Mouse (Mus musculus) limb, embryonic 10.5 days (tissue): Measurements from ENCODE around the gene Trex1. TPM values are rescaled to one million over a fixed set of nuclear protein-coding genes. Genes with fewer than 3 reads are reported as not detected.

ENCODE experiments used
- DNase-seq: peaks from one replicate; pipeline ENCODE4 v3.0.0-alpha.2; 2017; ENCODE audit warnings: low spot score
- H3K27ac ChIP-seq: fragments of 300-500 bp; sonication (generic); 2 replicates; pipeline ENCODE4 v1.5.1; 2016; ENCODE audit warnings: mild to moderate bottlenecking
- H3K27me3 ChIP-seq: fragments of 300-500 bp; sonication (generic); 2 replicates; pipeline ENCODE4 v1.6.1; 2016; ENCODE audit warnings: low read depth, mild to moderate bottlenecking; ENCODE audit not compliant: poor library complexity, severe bottlenecking
- H3K36me3 ChIP-seq: fragments of 300-500 bp; sonication (generic); 2 replicates; pipeline ENCODE4 v1.6.1; 2016; ENCODE audit warnings: mild to moderate bottlenecking, moderate library complexity
- H3K4me1 ChIP-seq: fragments of 300-500 bp; sonication (generic); 2 replicates; pipeline ENCODE4 v1.6.1; 2016
- H3K4me3 ChIP-seq: fragments of 300-500 bp; sonication (generic); 2 replicates; pipeline ENCODE4 v1.5.1; 2016; ENCODE audit warnings: mild to moderate bottlenecking, moderate library complexity
- H3K9me3 ChIP-seq: fragments of 300-500 bp; sonication (generic); replicated peaks from 2 replicates; pipeline ENCODE4 v1.6.1; 2016; ENCODE audit warnings: mild to moderate bottlenecking
- WGBS: fragments of 180-500 bp; shearing (Covaris S2); methylation state at CpG from one replicate; pipeline ENCODE4 v1.1.7; 2016; 5-methylcytosine and 5-hydroxymethylcytosine counted together
- polyA plus RNA-seq: library from polyadenylated mRNA; unstranded; fragments of >200 nt; fragmentation: Nextera tagmentation; extraction: Ambion mirVana; gene quantifications from 2 replicates; pipeline ENCODE4 v1.2.1, GENCODE M21; 2016

Gene Trex1
- polyA plus RNA-seq, 1 experiment from 2014 or later, result 7.5 TPM

- H3K9me3 ChIP-seq, result no peaks in the 10 kb centered on the region
- H3K27ac ChIP-seq, result peak overlapping the region; percentile 92
- H3K4me1 ChIP-seq, result peaks cover 37% of the 10 kb centered on the region
- H3K36me3 ChIP-seq, result no peaks in the 10 kb centered on the region
- 16% methylated on average over 8 of the region's 8 CpGs for WGBS
- H3K27me3 ChIP-seq, result no peaks in the 10 kb centered on the region
- H3K4me3 ChIP-seq, result peak overlapping the region; percentile 83
- no peak for DNase-seq
These were observed 20.6 kb downstream of the Trex1 start for GRCm38 (mm10) chr9:109038901-109039364.

DNA sequence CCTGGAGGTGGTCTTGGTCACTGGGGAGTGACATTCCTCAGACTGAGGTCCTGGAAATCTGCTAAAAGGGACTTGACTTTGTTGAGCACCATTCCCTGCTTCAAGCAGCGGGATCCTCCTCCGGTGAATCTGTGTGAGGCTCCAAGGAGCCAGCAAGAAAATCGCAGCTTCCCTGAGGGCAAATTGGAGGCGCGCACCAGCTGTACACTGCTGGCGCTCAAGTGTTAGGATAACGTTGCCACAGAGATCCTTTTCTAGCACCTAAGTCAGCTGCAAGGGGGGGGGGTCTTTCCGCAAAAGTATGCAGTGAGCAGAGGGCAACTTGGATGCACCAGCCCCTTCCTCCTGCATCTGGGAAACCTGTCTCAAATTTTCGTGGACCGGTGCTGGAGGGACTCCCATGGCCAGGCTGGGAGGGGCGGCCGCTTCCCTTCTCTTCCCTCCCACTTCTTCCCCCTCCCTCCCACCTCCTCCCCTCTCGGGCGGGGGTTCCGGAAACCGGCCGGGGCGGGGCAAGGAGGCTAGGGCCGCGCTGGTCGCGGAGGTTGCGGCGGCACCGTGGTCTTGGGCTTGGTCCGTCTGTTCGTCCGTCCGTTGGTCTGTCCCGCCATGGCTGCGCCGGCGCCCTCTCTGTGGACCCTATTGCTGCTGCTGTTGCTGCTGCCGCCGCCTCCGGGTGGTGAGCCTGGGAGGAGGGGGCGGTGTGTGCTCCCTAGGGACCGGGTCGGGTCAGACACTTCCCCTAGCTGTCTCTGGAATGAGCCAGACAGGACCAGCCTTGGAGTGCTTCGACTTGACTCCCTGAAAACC is 21.2 kb downstream of the Trex1 start, which contains the start of gene Shisa5:
Gene Shisa5 (plus strand): TSS at position 480 of the 810 bp plus-strand sequence.
- Histone ChIP-seq H3K4me3 (peak within 1 kb of the TSS; percentile 83), H3K27ac (peak within 1 kb of the TSS; percentile 92), H3K4me1 (peaks cover 37% of the 10 kb centered on the region), H3K9me3 (no peaks in the 10 kb centered on the region), H3K27me3 (no peaks in the 10 kb centered on the region), H3K36me3 (no peaks in the 10 kb centered on the region)
- under 1% methylated on average over 40 of the region's 40 CpGs for WGBS
- DNase-seq, result peak; percentile 87

- Histone ChIP-seq H3K9me3 (no peaks in the 10 kb centered on the region), H3K36me3 (0 out of 2 replicates have a peak, but pooled peaks cover 2% of the 10 kb centered on the region), H3K27ac (no peak overlapping the region), H3K4me1 (no peaks in the 10 kb centered on the region), H3K27me3 (no peaks in the 10 kb centered on the region), H3K4me3 (no peak overlapping the region)
- 86% methylated on average over 6 of the region's 6 CpGs for WGBS
- DNase-seq, result no peak
These were observed 27.1 kb downstream of the Trex1 start for GRCm38 (mm10) chr9:109032435-109032834.

- WGBS, result 83% methylated on average over 8 of the region's 8 CpGs
- H3K9me3 ChIP-seq, result no peaks in the 10 kb centered on the region
These were observed 27.8 kb downstream of the Trex1 start for GRCm38 (mm10) chr9:109031686-109032085.

GRCm38 (mm10) chr9:109031001-109031400 is 28.5 kb downstream of the Trex1 start:
- no peaks in the 10 kb centered on the region for H3K4me1 ChIP-seq

More at GRCm38 (mm10) chr9:109031686-109032085, 27.8 kb downstream of the Trex1 start:
- no peak overlapping the region for H3K4me3 ChIP-seq
- no peaks in the 10 kb centered on the region for H3K27me3 ChIP-seq
- H3K36me3 ChIP-seq, result 0 out of 2 replicates have a peak, but pooled peaks cover 2% of the 10 kb centered on the region
- no peaks in the 10 kb centered on the region for H3K4me1 ChIP-seq
- DNase-seq, result no peak
- H3K27ac ChIP-seq, result no peak overlapping the region

GRCm38 (mm10) chr9:109030312-109030711 is 29.2 kb downstream of the Trex1 start:
- 85% methylated on average over 3 of the region's 3 CpGs for WGBS
- H3K4me3 ChIP-seq, result no peak overlapping the region
- peak overlapping the region; percentile 8; the same call in 1 of the 2 replicates for H3K27ac ChIP-seq
- H3K27me3 ChIP-seq, result no peaks in the 10 kb centered on the region
- no peaks in the 10 kb centered on the region for H3K9me3 ChIP-seq
- 0 out of 2 replicates have a peak, but pooled peaks cover 2% of the 10 kb centered on the region for H3K36me3 ChIP-seq
- H3K4me1 ChIP-seq, result no peaks in the 10 kb centered on the region
- DNase-seq, result no peak

More at GRCm38 (mm10) chr9:109031001-109031400, 28.5 kb downstream of the Trex1 start:
- no peak overlapping the region for H3K4me3 ChIP-seq
- no peaks in the 10 kb centered on the region for H3K9me3 ChIP-seq
- 95% methylated on average over 7 of the region's 7 CpGs for WGBS
- 0 out of 2 replicates have a peak, but pooled peaks cover 2% of the 10 kb centered on the region for H3K36me3 ChIP-seq
- DNase-seq, result no peak
- no peaks in the 10 kb centered on the region for H3K27me3 ChIP-seq
- H3K27ac ChIP-seq, result no peak overlapping the region

GRCm38 (mm10) chr9:109028919-109029318 is 30.6 kb downstream of the Trex1 start:
- H3K27me3 ChIP-seq, result no peaks in the 10 kb centered on the region
- no peaks in the 10 kb centered on the region for H3K4me1 ChIP-seq
- H3K4me3 ChIP-seq, result no peak overlapping the region
- 0 out of 2 replicates have a peak, but pooled peaks cover 2% of the 10 kb centered on the region for H3K36me3 ChIP-seq
- no peak for DNase-seq
- H3K9me3 ChIP-seq, result no peaks in the 10 kb centered on the region
- 81% methylated on average over 5 of the region's 5 CpGs for WGBS
- no peak overlapping the region for H3K27ac ChIP-seq

DNA sequence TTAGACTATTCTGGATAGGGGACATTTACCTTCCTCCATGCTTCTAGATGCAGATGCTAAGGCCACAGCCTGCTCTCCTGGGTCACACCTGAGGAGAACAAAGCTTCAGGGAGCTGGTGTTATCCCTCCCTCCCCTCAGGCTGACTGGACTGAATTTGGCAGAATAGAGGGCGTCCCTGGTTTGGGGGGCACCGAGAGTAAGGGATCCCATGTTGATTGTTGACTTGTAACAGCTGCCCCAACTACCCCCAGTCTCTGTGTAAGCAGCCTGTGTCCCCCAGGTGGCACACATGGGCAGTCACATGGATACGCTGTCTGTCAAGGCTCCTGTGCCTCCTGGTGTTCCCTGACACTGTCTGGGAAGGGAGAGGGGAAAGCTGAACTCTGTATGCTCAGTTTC is 31.1 kb downstream of the Trex1 start:
- Histone ChIP-seq H3K27me3 (no peaks in the 10 kb centered on the region), H3K4me3 (no peak overlapping the region), H3K9me3 (no peaks in the 10 kb centered on the region), H3K36me3 (0 out of 2 replicates have a peak, but pooled peaks cover 2% of the 10 kb centered on the region), H3K4me1 (no peaks in the 10 kb centered on the region), H3K27ac (no peak overlapping the region)
- DNase-seq, result no peak
- WGBS, result 82% methylated on average over 3 of the region's 3 CpGs

DNA sequence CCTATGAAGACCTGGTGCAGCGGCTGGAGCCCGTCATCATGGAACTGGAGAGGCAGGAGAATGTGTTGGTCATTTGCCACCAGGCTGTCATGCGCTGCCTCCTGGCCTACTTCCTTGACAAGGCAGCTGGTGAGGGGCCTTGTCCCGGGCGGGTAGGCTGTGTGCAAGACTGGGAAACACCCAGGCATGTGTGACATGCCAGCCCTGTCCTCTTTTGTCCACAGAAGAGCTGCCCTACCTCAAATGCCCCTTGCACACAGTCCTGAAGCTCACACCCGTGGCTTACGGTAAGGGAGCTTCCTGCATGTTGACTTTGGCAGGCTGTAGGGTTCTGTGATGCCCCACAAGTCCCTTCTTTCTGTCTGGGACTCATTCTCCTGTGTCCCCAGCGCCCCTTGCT is 32.0 kb downstream of the Trex1 start:
- Histone ChIP-seq H3K9me3 (no peaks in the 10 kb centered on the region), H3K36me3 (0 out of 2 replicates have a peak, but pooled peaks cover 2% of the 10 kb centered on the region), H3K4me3 (no peak overlapping the region), H3K27me3 (no peaks in the 10 kb centered on the region), H3K27ac (no peak overlapping the region), H3K4me1 (no peaks in the 10 kb centered on the region)
- DNase-seq, result no peak
- WGBS, result 85% methylated on average over 8 of the region's 8 CpGs

DNA sequence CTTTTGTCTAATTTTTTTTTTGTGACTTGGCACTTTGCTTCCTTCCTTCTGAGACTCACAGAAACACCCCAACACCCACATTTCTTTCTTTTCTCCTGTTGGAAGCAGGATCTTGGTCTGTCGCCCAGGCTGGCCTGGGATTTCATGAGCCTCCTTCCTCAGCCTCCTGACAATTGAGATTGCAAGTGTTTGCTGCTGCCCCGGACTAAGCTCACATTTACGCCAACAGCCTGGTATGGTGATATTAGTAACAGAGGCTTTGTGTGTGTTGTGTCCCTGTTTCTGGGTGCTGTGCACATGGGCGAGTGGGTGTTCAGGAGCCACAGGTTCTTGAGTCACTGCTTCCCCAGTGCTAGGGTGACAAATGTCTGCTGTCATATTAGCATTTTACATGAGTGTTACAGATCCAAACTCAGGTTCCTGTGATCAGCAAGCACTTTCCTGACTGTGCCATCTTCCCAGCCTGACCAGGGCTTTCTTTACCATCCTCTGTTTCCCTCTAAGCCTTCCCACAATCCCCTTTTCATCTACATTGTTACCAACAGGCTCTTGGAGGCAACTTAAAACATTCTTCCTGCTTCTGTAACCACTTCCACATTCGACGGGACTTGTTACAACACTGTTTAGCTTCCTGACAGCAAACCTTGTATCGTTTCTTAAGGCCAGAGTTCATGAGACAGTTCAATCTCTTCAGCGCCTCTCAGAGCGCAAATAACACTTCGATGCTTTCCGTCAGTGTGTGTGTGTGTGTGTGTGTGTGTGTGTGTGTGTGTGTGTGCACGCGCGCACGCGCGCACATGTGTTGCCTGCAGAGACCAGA is 36.5 kb downstream of the Trex1 start:
- Histone ChIP-seq H3K4me3 (no peak overlapping the region), H3K27me3 (no peaks in the 10 kb centered on the region), H3K27ac (no peak overlapping the region), H3K9me3 (no peaks in the 10 kb centered on the region), H3K4me1 (no peaks in the 10 kb centered on the region), H3K36me3 (no peaks in the 10 kb centered on the region)
- no peak for DNase-seq
- 91% methylated on average over 17 of the region's 17 CpGs for WGBS

GRCm38 (mm10) chr9:109021428-109021827 is 38.1 kb downstream of the Trex1 start:
- no peak for DNase-seq
- H3K4me1 ChIP-seq, result no peaks in the 10 kb centered on the region
- H3K36me3 ChIP-seq, result no peaks in the 10 kb centered on the region
- no peaks in the 10 kb centered on the region for H3K27me3 ChIP-seq
- no peak overlapping the region for H3K4me3 ChIP-seq
- WGBS, result 81% methylated on average over 4 of the region's 4 CpGs
- no peak overlapping the region for H3K27ac ChIP-seq
- no peaks in the 10 kb centered on the region for H3K9me3 ChIP-seq

DNA sequence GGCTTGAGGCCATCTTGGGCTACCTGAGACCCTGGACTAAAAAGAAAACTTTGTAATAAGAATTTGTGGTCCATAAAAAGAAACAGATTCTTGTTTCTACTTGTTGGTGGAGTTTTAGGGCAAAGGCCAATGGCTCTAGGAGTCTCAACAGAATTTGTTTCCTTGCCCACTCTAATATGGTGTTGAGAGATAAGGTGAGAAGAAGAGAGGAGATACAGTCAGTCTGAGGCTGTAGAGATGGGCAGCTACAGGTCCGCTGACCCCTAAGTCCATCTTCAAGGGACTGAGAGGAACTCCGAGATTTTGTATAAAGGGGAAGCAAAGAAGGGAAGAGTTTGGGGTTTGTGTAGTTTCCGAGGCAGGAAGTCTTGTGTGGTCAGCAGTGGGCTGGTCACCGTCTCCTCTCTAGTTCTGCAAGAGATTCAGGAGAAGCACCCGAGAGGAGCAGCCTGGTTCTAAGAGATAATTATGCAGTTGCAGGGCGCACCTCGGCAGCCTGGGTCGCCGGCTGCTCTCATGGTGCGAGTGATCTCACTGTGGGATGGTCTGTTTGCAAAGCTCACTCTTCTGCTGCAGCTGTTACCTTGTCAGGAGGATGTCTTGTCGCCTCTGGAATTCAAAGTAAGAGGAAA is 42.4 kb downstream of the Trex1 start:
- 47% methylated on average over 11 of the region's 11 CpGs for WGBS
- Histone ChIP-seq H3K4me3 (no peak overlapping the region), H3K4me1 (0 out of 2 replicates have a peak, but pooled peaks cover 7% of the 10 kb centered on the region), H3K27me3 (no peaks in the 10 kb centered on the region), H3K27ac (no peak overlapping the region), H3K36me3 (no peaks in the 10 kb centered on the region), H3K9me3 (no peaks in the 10 kb centered on the region)
- DNase-seq, result no peak
